Mouse (Mus musculus): Measurements from ENCODE around the gene Kcnip3.

Gene Kcnip3

DNA sequence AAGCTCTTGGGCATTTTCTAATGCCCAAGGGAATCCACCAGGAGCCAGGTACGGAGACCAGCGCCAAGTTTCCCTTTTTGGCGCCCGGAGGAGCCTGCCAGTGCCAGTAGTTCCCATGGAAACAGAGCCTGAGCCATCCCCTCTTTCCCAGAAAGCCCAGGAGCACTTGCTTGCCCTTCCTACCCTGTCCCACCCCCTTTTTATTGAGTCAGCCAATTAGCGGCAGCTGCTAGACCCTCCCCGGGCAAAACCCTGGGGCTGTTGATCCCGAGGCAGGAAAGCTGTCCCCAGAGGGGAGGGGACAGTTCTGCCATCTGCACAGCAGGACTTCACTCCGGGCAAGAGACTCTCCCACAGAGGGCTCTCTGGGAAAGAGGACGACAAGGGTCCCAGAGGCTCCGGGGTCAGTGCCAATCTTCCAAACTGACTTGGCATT lies at the start of gene Kcnip3:
Gene Kcnip3 (minus strand): TSS at position 89 of the 436 bp plus-strand sequence.
- DNase-seq, result peak; percentile 92

DNA sequence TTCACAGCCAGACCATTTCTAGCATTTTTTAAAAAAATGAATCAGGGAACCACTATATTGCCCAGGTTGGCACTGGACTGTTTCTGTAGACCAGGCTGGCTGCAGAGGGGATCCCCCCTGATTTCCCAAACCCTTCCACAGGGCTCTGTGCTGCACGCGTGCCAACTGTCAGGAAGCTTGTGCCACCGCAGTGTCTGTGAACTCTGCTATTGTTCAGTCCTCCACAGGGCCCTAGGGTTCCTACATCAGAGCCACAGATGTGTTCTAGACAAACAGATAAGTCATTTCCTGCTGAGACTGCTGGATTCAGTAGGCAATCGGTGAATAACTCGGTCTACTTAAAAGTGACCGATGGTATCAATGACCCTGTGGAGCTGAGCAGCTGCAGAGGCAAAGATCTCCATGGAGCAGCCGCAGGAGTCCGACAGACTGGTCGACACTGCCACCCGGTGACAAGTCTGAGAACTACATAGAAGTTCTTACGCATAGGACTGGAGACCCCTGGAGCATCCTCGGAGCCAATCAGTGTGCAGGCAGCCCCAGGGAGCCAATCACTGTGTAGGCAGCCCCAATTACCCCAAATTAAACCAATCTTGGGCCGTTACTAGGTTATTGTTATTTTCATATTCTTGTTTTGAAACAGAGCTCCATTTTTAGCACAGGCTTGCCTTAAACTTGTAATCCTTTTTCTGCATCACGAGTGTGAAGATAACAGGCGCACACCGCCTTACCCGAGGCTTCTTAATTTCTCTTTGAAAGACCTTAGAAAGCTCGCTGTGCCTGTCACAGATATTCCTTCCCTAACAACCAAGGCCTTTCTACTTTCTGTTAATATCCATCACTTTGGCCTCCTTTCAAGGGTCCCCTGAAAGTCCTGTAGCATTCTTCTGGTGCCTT lies 37.4 kb upstream of the Kcnip3 start:
- DNase-seq, result peak; percentile 95

DNA sequence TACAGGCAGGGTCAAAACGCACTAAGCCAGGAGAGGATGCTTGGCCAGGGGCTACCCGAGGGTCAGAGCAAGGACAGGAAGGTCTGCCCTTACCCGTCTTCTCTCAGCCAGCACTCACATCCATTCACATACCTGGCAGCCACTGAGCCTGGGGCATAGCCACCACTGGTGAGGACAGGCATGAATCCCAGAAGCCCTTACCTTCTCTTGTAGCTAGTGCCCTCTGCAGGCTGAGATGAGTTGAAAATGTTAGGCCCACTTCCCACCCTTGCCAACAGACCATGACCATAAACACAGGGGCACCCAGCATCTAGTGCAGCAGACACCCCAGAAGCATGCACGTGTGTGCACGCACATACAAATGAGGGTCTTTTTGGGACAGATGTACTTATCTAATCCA lies 29.2 kb upstream of the Kcnip3 start:
- DNase-seq, result peak; percentile 55

DNA sequence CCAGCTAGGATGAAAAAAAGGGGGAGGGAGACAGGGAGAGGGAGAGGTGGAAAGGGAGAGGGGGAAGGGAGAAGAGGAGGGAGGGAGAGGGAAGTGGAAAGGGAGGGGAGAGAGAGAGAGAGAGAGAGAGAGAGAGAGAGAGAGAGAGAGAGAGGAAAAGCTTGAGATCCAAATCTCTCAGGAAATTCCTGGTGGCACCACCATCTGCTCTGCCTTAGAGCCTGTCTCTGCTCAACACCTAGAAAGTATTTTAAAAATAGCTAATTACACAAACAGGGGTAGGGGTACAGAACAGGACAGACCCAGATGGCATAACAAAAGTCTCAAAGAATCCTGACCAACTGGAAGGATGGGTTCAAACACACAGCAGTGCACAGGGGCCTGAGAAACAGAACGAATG lies 28.6 kb upstream of the Kcnip3 start:
- DNase-seq, result no peak

- DNase-seq, result no peak
These were observed 27.8 kb upstream of the Kcnip3 start for GRCm38 (mm10) chr2:127549711-127550110.

DNA sequence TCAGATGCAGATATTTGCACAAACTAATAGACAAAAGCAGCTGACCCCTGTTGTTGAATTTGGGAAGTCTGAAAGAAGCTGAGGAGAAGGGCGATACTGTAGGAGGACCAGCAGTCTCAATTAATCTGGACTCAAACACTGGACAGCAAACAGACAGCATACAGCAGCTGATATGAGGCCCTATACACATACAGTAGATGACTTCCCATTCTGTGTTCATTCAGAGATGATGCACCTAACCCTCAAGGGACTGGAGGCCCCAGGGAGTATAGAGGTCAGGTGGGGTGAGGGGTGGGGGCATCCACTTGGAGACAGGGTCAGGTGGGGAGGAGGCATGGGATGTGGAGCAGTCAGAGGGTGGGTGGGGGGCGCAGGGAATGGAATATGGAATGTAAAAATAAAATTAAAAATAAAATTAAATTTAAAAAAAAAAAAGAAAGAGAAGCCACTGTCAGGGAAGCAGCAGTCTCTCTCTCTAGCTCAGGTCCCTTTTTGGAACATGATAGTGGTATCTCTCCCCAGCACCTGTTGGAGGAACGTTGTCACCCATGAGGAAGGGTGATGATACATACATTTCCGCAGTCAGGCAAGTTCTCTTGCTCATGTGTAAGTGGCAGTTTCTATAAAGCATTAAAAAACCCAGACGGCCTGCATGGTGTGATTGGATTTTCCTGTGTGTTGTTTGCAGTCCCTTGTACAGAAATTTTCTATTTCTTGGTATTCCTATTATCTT lies 26.6 kb upstream of the Kcnip3 start:
- DNase-seq, result no peak

DNA sequence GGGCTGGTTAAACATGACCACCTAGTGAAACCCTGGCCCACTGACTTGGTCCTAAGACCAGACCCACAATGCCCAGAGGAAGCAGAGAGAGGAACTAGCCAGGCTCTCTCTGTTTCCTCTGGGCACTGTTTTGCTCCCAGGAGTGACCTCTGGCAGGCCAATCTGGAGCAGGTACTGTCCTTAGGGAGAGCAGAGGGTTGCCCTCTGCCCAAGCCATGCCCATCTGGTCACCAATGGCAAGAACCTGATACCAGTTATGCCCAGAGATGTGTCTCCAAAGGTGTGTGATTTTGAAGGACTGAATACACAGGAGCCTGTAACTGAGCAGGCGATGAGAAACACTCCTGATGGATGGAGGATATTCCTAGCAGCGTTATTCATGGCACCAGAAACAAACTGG lies 19.8 kb upstream of the Kcnip3 start:
- DNase-seq, result no peak

DNA sequence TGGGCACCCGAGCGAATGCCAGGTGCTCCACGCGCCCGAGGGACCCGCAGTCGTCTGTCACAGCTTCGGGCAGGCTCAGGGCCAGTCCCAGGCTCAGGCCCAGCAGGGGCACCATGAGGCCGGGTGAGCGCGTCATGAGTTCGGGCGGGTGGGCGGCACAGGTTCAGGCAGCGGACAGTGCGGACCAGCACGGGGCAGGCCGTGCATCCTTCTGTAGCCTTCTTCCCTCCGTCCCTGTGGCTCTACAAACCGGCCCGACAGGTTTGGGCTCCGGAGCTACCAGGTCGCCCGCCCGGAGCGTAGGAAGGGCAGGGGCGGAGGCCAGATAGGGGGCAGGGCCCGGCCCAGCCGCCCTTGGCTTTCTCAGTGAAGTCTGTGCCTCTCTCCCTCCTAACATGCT lies 19.3 kb upstream of the Kcnip3 start, which contains the start of gene Prom2:
Gene Prom2 (minus strand): TSS at position 283 of the 400 bp plus-strand sequence.
- no peak for DNase-seq

DNA sequence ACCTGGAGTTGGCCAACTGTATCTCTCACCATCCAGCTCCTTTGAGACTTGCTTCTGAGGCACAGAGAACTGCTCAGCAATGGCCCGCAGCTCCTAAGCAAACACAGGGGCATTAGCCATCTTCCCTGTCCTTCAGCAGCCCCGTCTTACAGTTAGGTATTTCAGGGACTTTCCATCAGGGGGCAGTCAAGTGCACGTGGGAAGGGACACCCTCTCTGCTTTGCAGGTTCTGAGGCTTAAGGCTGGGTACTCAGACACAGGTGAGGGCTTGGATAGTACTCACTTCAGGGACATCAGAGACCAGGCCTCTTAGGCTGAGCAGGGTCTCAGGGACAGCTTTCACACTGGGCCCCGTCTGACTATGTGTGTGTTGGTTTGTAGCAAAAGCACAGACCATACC lies 17.6 kb upstream of the Kcnip3 start:
- peak; percentile 44 for DNase-seq

DNA sequence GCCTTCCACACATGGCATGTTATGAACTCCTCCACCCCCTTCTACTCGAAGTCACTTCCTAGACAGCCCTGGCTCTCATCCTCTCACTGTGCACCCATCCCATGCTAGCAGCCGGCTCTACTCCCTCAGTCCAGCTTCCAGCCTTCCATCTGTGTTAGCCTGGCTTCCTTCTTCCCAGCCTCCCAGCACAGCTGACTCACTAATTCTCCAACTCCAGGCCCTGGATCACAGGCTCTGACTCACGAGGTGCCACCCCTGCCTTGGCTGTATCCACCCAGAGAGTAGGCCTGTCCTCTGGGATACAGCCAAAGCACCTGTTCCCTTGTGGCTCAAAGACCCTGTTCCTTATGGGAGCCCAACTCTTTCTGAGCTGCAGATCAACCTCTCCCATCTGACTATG lies 15.7 kb upstream of the Kcnip3 start:
- DNase-seq, result no peak

DNA sequence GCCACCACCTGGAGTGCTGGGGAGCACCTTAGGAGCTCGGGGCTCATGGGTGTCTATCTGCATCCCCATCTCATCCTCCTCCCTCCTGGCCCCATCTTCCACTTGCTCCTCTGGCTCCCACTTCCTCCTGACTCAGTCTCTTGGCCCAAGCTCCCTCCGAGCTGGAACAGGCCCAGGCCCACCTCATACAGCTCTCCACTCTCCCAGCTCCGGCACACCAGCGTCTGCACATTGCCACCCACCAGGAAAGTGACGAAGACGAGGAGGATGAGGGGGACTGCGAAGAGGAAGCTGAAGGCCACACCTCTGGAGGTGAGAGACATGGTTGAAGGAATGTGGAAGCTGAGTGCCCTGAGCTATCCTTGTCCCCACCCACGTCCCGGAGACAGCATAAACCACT lies 13.5 kb upstream of the Kcnip3 start:
- DNase-seq, result no peak

- peak; percentile 49 for DNase-seq
These were observed 10.5 kb upstream of the Kcnip3 start for GRCm38 (mm10) chr2:127532379-127532778.

DNA sequence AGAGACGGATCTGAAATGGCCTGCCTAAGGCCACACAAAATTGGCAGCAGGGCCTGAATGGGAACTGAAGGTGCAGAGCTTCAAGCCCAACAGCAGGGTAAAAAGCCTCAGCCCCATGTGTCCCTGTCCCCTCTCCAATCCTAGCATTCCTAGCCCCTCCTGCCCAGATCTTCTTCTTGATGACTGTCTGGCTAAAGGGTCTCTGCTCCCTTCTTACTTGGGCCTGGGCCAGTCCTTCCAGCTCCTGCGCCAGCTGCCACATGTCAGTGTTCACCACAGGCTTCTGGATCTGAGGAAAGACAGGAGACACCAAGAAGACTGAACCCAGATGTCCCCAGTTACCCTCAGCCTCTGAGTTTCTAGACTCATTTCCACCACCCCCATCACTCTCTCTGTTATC lies 9.7 kb upstream of the Kcnip3 start:
- DNase-seq, result no peak

DNA sequence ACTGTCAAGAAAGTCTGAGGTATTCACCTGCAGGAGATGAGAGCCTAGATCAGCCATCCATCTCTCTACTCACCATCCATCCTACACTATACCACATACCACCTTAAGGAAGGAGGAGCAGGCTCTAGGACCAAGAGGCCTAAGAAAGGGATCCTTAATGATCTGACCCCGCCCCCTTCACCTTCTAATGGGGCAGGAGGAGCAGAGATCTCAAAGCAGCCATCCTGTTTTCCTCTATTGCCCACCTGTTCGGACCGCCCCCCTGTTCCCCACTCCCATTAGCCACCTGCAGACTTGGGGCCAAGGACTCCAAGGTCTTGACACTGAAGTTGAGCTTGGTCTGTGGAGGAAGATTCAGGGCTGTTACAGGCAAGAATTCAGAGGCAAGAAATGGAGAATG lies 8.5 kb upstream of the Kcnip3 start:
- DNase-seq, result no peak

GRCm38 (mm10) chr2:127525004-127525775 lies 3.3 kb upstream of the Kcnip3 start:
- DNase-seq, result no peak

DNA sequence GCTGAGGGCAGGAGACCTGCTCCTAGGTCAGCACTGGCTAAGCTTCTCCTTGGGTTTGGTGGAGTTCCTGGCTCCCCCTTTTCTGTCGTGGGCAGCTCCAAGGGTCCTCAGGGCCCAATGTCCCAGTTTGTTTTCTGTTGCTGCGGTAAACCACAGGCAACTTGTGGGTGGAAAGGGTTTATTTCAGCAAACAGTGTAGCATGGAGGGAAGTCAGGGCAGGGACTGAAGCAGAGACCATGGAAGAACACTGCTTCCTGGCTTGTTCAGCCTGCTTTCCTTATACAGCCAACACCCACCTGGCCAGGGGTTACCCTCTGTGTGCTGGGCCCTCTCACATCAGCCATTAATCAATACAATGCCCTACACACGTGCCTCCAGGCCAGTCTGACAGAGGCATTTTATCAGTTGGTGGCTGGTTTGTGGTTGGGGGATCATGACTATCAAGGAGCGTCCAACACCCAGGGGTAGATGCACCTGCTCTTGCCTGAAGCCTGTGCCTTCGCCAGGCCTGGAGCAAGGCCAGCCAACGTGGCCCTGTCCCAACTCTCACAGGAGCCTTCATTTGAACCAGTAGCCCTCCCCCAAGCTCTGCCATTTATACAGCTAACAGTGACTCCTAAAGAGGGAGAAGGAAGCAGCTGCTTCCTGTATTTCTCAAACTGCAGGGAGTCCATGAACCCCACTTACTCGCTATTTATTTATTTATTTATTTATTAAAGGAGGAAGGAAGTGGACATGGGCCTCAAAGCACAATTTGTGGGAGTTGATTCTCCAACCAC lies 2.2 kb upstream of the Kcnip3 start:
- no peak for DNase-seq

- peak; percentile 83 for DNase-seq
These were observed 505 bp downstream of the Kcnip3 start for GRCm38 (mm10) chr2:127521172-127522005.

GRCm38 (mm10) chr2:127520123-127520522 lies 1.8 kb downstream of the Kcnip3 start:
- no peak for DNase-seq

- no peak for DNase-seq
These were observed 2.6 kb downstream of the Kcnip3 start for GRCm38 (mm10) chr2:127519308-127519707.

DNA sequence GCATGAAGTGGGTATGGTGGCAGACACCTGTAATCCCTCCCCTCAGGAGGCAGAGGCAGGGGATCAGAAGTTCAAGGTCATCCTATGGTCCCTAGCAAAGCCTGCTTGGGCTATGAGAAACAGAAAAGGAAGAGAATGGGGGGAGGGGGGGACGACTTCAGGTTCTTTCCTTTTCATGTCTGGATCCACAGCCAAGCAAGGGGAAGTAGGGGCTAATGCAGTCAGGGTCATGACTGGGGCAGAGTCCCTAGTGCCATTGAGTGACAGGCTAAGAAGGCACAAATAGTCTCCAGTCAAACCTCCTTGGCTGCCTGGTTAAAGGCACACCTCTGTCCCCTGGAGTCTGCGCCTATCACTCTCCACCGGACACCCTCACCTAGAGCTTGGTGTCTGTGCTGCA lies 3.1 kb downstream of the Kcnip3 start:
- DNase-seq, result no peak

- DNase-seq, result peak; percentile 59
These were observed 3.6 kb downstream of the Kcnip3 start for GRCm38 (mm10) chr2:127518273-127518672.

Data from retina, postnatal 1 day (tissue).